Mouse (Mus musculus): ENCODE data around the gene Mrps26.

GRCm38 (mm10) chr2:130589157-130589556 is 25.6 kb downstream of the Mrps26 start:
- TF ChIP-seq CTCF (IDR thresholded peaks at IDR 0.05; ENCODE audit: low read depth) (no peak), EP300 (optimal IDR thresholded peaks at IDR 0.05) (no peak)
